Mouse (Mus musculus) small intestine, adult 2 months (tissue): ENCODE results near the gene Lrig1. TPM values are rescaled to one million over a fixed set of nuclear protein-coding genes. Genes with fewer than 3 reads are reported as not detected.

Experiments
- H3K27ac ChIP-seq: fragments of 200-500 bp; 2 replicates; pipeline ENCODE4 v1.5.1; 2012; ENCODE audit warnings: low read depth, low read length, control low read depth, inconsistent platforms; ENCODE audit not compliant: insufficient read depth
- H3K27me3 ChIP-seq: fragments of 200-500 bp; 2 replicates; pipeline ENCODE4 v1.6.1; 2012; ENCODE audit warnings: mild to moderate bottlenecking, moderate library complexity, low read length, inconsistent platforms; ENCODE audit not compliant: control insufficient read depth, insufficient read depth
- H3K36me3 ChIP-seq: fragments of 200-500 bp; 2 replicates; pipeline ENCODE4 v1.6.1; 2012; ENCODE audit warnings: mild to moderate bottlenecking, low read length, control low read depth, inconsistent platforms; ENCODE audit not compliant: control insufficient read depth, insufficient read depth
- H3K4me1 ChIP-seq: fragments of 200-500 bp; 2 replicates; pipeline ENCODE4 v1.6.1; 2012; ENCODE audit warnings: low read length, inconsistent platforms, mixed read lengths; ENCODE audit not compliant: control insufficient read depth, insufficient read depth, insufficient read length
- H3K4me3 ChIP-seq: fragments of 200-500 bp; 2 replicates; pipeline ENCODE4 v1.5.1; 2012; ENCODE audit warnings: low read depth, mild to moderate bottlenecking, control low read depth, inconsistent platforms, low read length, moderate library complexity
- CTCF ChIP-seq: fragments of 200-500 bp; IDR thresholded peaks from 2 replicates; pipeline ENCODE4 v1.5.1; 2012; ENCODE audit warnings: low read depth, mild to moderate bottlenecking, control low read depth, inconsistent platforms, low read length, moderate library complexity, mixed read lengths; ENCODE audit not compliant: insufficient replicate concordance, insufficient read length; ENCODE audit errors: extremely low read depth
- POLR2A ChIP-seq: fragments of 200-500 bp; IDR thresholded peaks from 2 replicates; pipeline ENCODE4 v1.6.1; 2012; ENCODE audit warnings: low read depth, mild to moderate bottlenecking, control low read depth, inconsistent platforms, low read length, moderate library complexity
- WGBS: fragments of 180-500 bp; shearing (Covaris S2); methylation state at CpG from one replicate; pipeline ENCODE4 v1.1.7; 2018; 5-methylcytosine and 5-hydroxymethylcytosine counted together
- polyA plus RNA-seq: library from polyadenylated mRNA; depleted of rRNA; stranded (reverse); fragments of >200 nt; gene quantifications from 2 replicates; pipeline ENCODE4 v1.2.3, GENCODE M21; 2012

Gene Lrig1
- polyA plus RNA-seq, 1 experiment = 29.8 TPM

GRCm38 (mm10) chr6:94655818-94656478, 44.0 kb downstream of the Lrig1 start:
- WGBS = 44% methylated on average over 5 of the region's 5 CpGs
- Histone ChIP-seq H3K36me3 (peaks cover 18% of the 10 kb centered on the region), H3K4me1 (peaks cover 13% of the 10 kb centered on the region; the same call in 1 of the 2 replicates), H3K27ac (no peak overlapping the region), H3K27me3 (no peaks in the 10 kb centered on the region), H3K4me3 (no peak overlapping the region)
- TF ChIP-seq POLR2A = no peak
- TF ChIP-seq CTCF = no peak

GRCm38 (mm10) chr6:94653388-94654316, 46.3 kb downstream of the Lrig1 start:
- Histone ChIP-seq H3K4me3 (no peak overlapping the region), H3K27ac (no peak overlapping the region), H3K36me3 (peaks cover 7% of the 10 kb centered on the region), H3K27me3 (no peaks in the 10 kb centered on the region), H3K4me1 (peaks cover 24% of the 10 kb centered on the region; the same call in 1 of the 2 replicates)
- WGBS = 50% methylated on average over 10 of the region's 10 CpGs
- TF ChIP-seq POLR2A (no peak), CTCF (no peak)

- 43% methylated on average over 6 of the region's 6 CpGs for WGBS
- peaks cover 28% of the 10 kb centered on the region for H3K4me1 ChIP-seq
- no peak overlapping the region for H3K27ac ChIP-seq
- no peak overlapping the region for H3K4me3 ChIP-seq
- H3K27me3 ChIP-seq = no peaks in the 10 kb centered on the region
- peaks cover 4% of the 10 kb centered on the region for H3K36me3 ChIP-seq
- TF ChIP-seq POLR2A = no peak
- no peak for TF ChIP-seq CTCF
These were observed 47.2 kb downstream of the Lrig1 start for GRCm38 (mm10) chr6:94652659-94653213.

GRCm38 (mm10) chr6:94651541-94651940, 48.4 kb downstream of the Lrig1 start:
- Histone ChIP-seq H3K27ac (no peak overlapping the region), H3K36me3 (peaks cover 4% of the 10 kb centered on the region), H3K4me1 (peaks cover 38% of the 10 kb centered on the region), H3K27me3 (no peaks in the 10 kb centered on the region), H3K4me3 (no peak overlapping the region)
- TF ChIP-seq POLR2A (no peak), CTCF (no peak)
- 37% methylated on average over 17 of the region's 17 CpGs for WGBS

GRCm38 (mm10) chr6:94649637-94650036, 50.3 kb downstream of the Lrig1 start:
- WGBS = 60% methylated on average over 1 of the region's 1 CpGs
- Histone ChIP-seq H3K27ac (no peak overlapping the region), H3K27me3 (no peaks in the 10 kb centered on the region), H3K4me1 (peaks cover 50% of the 10 kb centered on the region), H3K4me3 (no peak overlapping the region), H3K36me3 (peaks cover 3% of the 10 kb centered on the region)
- TF ChIP-seq CTCF (no peak), POLR2A (no peak)

GRCm38 (mm10) chr6:94648496-94648895, 51.5 kb downstream of the Lrig1 start:
- peaks cover 3% of the 10 kb centered on the region for H3K36me3 ChIP-seq
- no peaks in the 10 kb centered on the region for H3K27me3 ChIP-seq
- H3K4me3 ChIP-seq = no peak overlapping the region
- peaks cover 58% of the 10 kb centered on the region for H3K4me1 ChIP-seq
- WGBS = 11% methylated on average over 4 of the region's 4 CpGs
- H3K27ac ChIP-seq = peak overlapping the region; percentile 45
- no peak for TF ChIP-seq CTCF
- TF ChIP-seq POLR2A = no peak
